Mouse (Mus musculus) urinary bladder, postnatal 10 days (tissue): ENCODE results near the gene Dclk1.

Experiments used
- DNase-seq: peaks from one replicate; pipeline ENCODE4 v3.0.0; 2022; ENCODE audit warnings: low spot score

Gene Dclk1

GRCm38 (mm10) chr3:55333511-55333910 lies 91.3 kb downstream of the Dclk1 start:
- DNase-seq = no peak

- no peak for DNase-seq
These were observed 94.7 kb downstream of the Dclk1 start for GRCm38 (mm10) chr3:55336895-55337294.

- DNase-seq = no peak
These were observed 95.5 kb downstream of the Dclk1 start for GRCm38 (mm10) chr3:55337671-55338070.

GRCm38 (mm10) chr3:55342445-55342844 lies 100.3 kb downstream of the Dclk1 start:
- DNase-seq = no peak

GRCm38 (mm10) chr3:55347371-55348025 lies 105.3 kb downstream of the Dclk1 start:
- DNase-seq = no peak

GRCm38 (mm10) chr3:55348026-55348390 lies 105.8 kb downstream of the Dclk1 start:
- no peak for DNase-seq

GRCm38 (mm10) chr3:55350194-55350593 lies 108.0 kb downstream of the Dclk1 start:
- DNase-seq = no peak

GRCm38 (mm10) chr3:55351281-55352052 lies 109.3 kb downstream of the Dclk1 start:
- no peak for DNase-seq

- DNase-seq = no peak
These were observed 110.4 kb downstream of the Dclk1 start for GRCm38 (mm10) chr3:55352529-55352928.

GRCm38 (mm10) chr3:55353169-55353568 lies 111.0 kb downstream of the Dclk1 start:
- no peak for DNase-seq

GRCm38 (mm10) chr3:55353909-55354511 lies 111.8 kb downstream of the Dclk1 start:
- DNase-seq = no peak

GRCm38 (mm10) chr3:55354765-55355164 lies 112.6 kb downstream of the Dclk1 start:
- DNase-seq = no peak

GRCm38 (mm10) chr3:55358486-55358885 lies 116.3 kb downstream of the Dclk1 start:
- no peak for DNase-seq

GRCm38 (mm10) chr3:55360836-55361235 lies 118.7 kb downstream of the Dclk1 start:
- DNase-seq = no peak

GRCm38 (mm10) chr3:55367166-55367565 lies 125.0 kb downstream of the Dclk1 start:
- DNase-seq = no peak

GRCm38 (mm10) chr3:55369156-55369555 lies 127.0 kb downstream of the Dclk1 start:
- DNase-seq = no peak

GRCm38 (mm10) chr3:55373689-55374088 lies 131.5 kb downstream of the Dclk1 start:
- no peak for DNase-seq

GRCm38 (mm10) chr3:55378591-55378990 lies 136.4 kb downstream of the Dclk1 start:
- DNase-seq = no peak

- no peak for DNase-seq
These were observed 138.3 kb downstream of the Dclk1 start for GRCm38 (mm10) chr3:55380471-55380870.

GRCm38 (mm10) chr3:55392605-55393004 lies 150.4 kb downstream of the Dclk1 start:
- DNase-seq = no peak

- DNase-seq = no peak
These were observed 151.4 kb downstream of the Dclk1 start for GRCm38 (mm10) chr3:55393549-55393948.

- DNase-seq = no peak
These were observed 154.6 kb downstream of the Dclk1 start for GRCm38 (mm10) chr3:55396792-55397191.
